In the genomic region with DNA sequence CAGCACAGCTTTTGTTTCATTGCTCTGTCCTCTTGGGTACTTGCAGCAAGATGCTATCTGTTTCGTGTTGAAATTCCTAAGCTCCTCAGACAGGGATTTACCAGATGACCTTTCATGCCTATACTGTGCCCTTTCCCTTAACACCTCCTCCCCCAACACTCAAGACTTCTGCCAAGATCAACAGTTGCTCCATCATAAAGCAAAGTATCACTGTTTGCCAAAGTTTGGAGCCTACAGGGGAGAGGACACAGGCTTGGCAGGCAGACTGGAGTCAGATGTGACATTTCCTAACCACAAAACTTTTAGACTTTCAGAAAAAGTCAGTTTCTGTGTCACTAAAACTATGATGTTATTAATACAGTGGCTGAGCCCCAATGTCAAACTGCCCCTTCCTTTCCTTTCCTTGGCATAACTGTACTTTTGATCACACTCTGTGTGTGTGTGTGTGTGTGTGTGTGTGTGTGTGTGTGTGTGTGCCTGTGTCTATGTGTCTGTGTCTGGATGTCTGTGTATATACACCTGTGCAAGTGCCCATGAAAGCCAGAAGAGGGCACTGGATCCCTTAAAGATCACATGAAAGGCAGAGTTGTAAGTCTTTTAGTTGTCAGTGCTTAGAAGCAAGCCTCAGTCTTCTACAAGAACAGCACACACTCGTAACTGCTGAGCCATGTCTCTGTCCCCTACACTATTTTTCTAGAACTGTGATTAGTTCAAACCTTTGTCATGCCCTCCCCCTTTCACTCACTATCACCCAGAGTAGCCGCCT, we compare ENCODE assay signal across 11 mouse cellular contexts.
DNase-seq lines count a peak whose midpoint lies in the region; ATAC-seq and TF ChIP-seq lines count a peak whose summit lies in the region.
"Had no signal": no experiment of that assay in that cellular context is flagged by ENCODE, and none has a peak within 500 bp of the region (broad histone marks: within the 10 kb centered on the region; RNA-seq: fewer than 3 reads in every experiment).

No protein-coding gene starts in this region.

- H3K27ac ChIP-seq in liver, adult 2 months (replicated peaks; ENCODE audit: insufficient read depth, low read depth, low read length), result no peak overlapping the region
- H3K27ac ChIP-seq in liver, embryonic 11.5 days (ENCODE audit: low read depth, low read length), result no peak overlapping the region
- H3K27ac ChIP-seq in kidney, postnatal 0 days, result no peak overlapping the region
- H3K27ac ChIP-seq: liver, embryonic 13.5 days had no signal

- no peaks in the 10 kb centered on the region; the same call in 1 of the 2 replicates for H3K27me3 ChIP-seq in liver, adult 2 months (ENCODE audit: control insufficient read depth, insufficient read depth, low read length)
- no peaks in the 10 kb centered on the region for H3K27me3 ChIP-seq in liver, embryonic 11.5 days (replicated peaks; ENCODE audit: control insufficient read depth, insufficient read depth, low read length)
- no peaks in the 10 kb centered on the region for H3K27me3 ChIP-seq in kidney, postnatal 0 days (ENCODE audit: insufficient read depth, low read length)
- H3K27me3 ChIP-seq: liver, embryonic 13.5 days had no signal

- DNase-seq in gastrocnemius, adult 18-20 months (ENCODE audit: low spot score), result peak; percentile 10
- DNase-seq in gastrocnemius, postnatal 4 days (ENCODE audit: low spot score in 2 of 2), result no peak
- DNase-seq in liver, adult 2 months (ENCODE audit: extremely low read depth, low read depth, low spot score), result peak; percentile 78
- DNase-seq in liver, embryonic 11.5 days (ENCODE audit: low spot score), result no peak
- DNase-seq in kidney, postnatal 0 days (ENCODE audit: low spot score), result peak; percentile 51
- DNase-seq in thymus, postnatal 25 days, result no peak
- DNase-seq in cerebellum, adult 11 months, result no peak
- DNase-seq: embryo, embryonic 11 days; liver, embryonic 13.5 days had no signal

- no peaks in the 10 kb centered on the region for H3K79me2 ChIP-seq in liver, adult 2 months (ENCODE audit: control insufficient read depth, insufficient read depth, low read length)

- H3K9ac ChIP-seq in liver, adult 2 months (ENCODE audit: low read depth, low read length), result no peak overlapping the region
- H3K9ac ChIP-seq in liver, embryonic 11.5 days (ENCODE audit: low read depth, low read length), result no peak overlapping the region
- H3K9ac ChIP-seq in kidney, postnatal 0 days (ENCODE audit: low read depth, low read length), result no peak overlapping the region
- H3K9ac ChIP-seq: liver, embryonic 13.5 days had no signal

- no peak for ATAC-seq in liver, embryonic 11.5 days (replicated peaks; ENCODE audit: low FRiP score)
- ATAC-seq in kidney, postnatal 0 days (replicated peaks; ENCODE audit: low FRiP score, low read depth), result no peak
- ATAC-seq in megakaryocyte-erythroid progenitor cell, adult 5-6 weeks (replicated peaks; ENCODE audit: low FRiP score, low TSS enrichment, poor library complexity, severe bottlenecking), result 0 out of 2 replicates have a peak, but pooled peaks have one; percentile 50
- ATAC-seq: inflammation-experienced regulatory T-cells, adult 6 months had no signal

- WGBS in liver, adult 2 months, result 68% methylated on average over 3 of the region's 3 CpGs
- WGBS in liver, embryonic 11.5 days, result 68% methylated on average over 3 of the region's 3 CpGs
- WGBS in kidney, postnatal 0 days, result 66% methylated on average over 3 of the region's 3 CpGs

- TF ChIP-seq CTCF in liver, adult 2 months (IDR thresholded peaks at IDR 0.05; ENCODE audit: low read depth, low read length), result 0 out of 2 replicates have a peak, but pooled peaks have one; percentile 10
- TF ChIP-seq CTCF in kidney, postnatal 0 days (IDR thresholded peaks at IDR 0.05; ENCODE audit: low read depth), result peak; percentile 51

- H3K36me3 ChIP-seq in liver, adult 2 months (ENCODE audit: control insufficient read depth, insufficient read depth, low read length), result no peaks in the 10 kb centered on the region
- H3K36me3 ChIP-seq in liver, embryonic 11.5 days (ENCODE audit: control insufficient read depth, insufficient read depth, low read length), result no peaks in the 10 kb centered on the region
- H3K36me3 ChIP-seq in kidney, postnatal 0 days (ENCODE audit: insufficient read depth, low read length), result no peaks in the 10 kb centered on the region
- H3K36me3 ChIP-seq: liver, embryonic 13.5 days had no signal

- H3K4me3 ChIP-seq in liver, adult 2 months (ENCODE audit: insufficient read depth, low read depth, low read length), result no peak overlapping the region
- no peak overlapping the region for H3K4me3 ChIP-seq in liver, embryonic 11.5 days (ENCODE audit: low read depth, low read length)
- H3K4me3 ChIP-seq in kidney, postnatal 0 days (replicated peaks; ENCODE audit: low read depth, low read length), result no peak overlapping the region
- H3K4me3 ChIP-seq: liver, embryonic 13.5 days had no signal

- TF ChIP-seq POLR2A in liver, adult 2 months (IDR thresholded peaks at IDR 0.05; ENCODE audit: extremely low read depth, insufficient read depth, low read length), result no peak

- no peak overlapping the region for H3K4me2 ChIP-seq in liver, embryonic 11.5 days
- no peak overlapping the region for H3K4me2 ChIP-seq in kidney, postnatal 0 days (ENCODE audit: low read length)
- H3K4me2 ChIP-seq: liver, embryonic 13.5 days had no signal

- H3K4me1 ChIP-seq in liver, adult 2 months (ENCODE audit: control insufficient read depth, insufficient read depth, low read length), result no peaks in the 10 kb centered on the region; the same call in 1 of the 2 replicates
- H3K4me1 ChIP-seq in liver, embryonic 11.5 days (replicated peaks; ENCODE audit: control insufficient read depth, insufficient read depth, low read length), result peaks cover 3% of the 10 kb centered on the region; the same call in 1 of the 2 replicates
- peaks cover 9% of the 10 kb centered on the region; the same call in 1 of the 2 replicates for H3K4me1 ChIP-seq in kidney, postnatal 0 days (replicated peaks; ENCODE audit: insufficient read depth, low read length)

- H3K9me3 ChIP-seq in liver, embryonic 11.5 days (ENCODE audit: control insufficient read depth, low read length), result no peaks in the 10 kb centered on the region
- no peaks in the 10 kb centered on the region for H3K9me3 ChIP-seq in kidney, postnatal 0 days (replicated peaks; ENCODE audit: low read length)
- H3K9me3 ChIP-seq: liver, embryonic 13.5 days had no signal

Comparison
In these comparisons a context has a peak if more than half of its experiments do, and no peak if none do; other contexts are left out.
1. DNase-seq: peak in gastrocnemius, adult 18-20 months (single experiment), liver, adult 2 months (single experiment) and kidney, postnatal 0 days (single experiment); none in gastrocnemius, postnatal 4 days (0 of 2), liver, embryonic 11.5 days (single experiment), thymus, postnatal 25 days (single experiment) and cerebellum, adult 11 months (single experiment).